Mouse (Mus musculus) ES-E14 (cell line): ENCODE results near the gene Gm5565. TPM values are rescaled to one million over a fixed set of nuclear protein-coding genes. Genes with fewer than 3 reads are reported as not detected.

Experiments
- DNase-seq: peaks from one replicate; pipeline ENCODE4 v3.0.0-alpha.2; 2013; ENCODE audit warnings: low read depth, low spot score
- H3K27ac ChIP-seq: 2 replicates; pipeline ENCODE4 v1.5.1; 2012; ENCODE audit warnings: low read depth, mild to moderate bottlenecking, low read length, moderate library complexity, mixed read lengths; ENCODE audit not compliant: poor library complexity, insufficient read depth, severe bottlenecking
- H3K36me3 ChIP-seq: 2 replicates; pipeline ENCODE4 v1.6.1; 2012; ENCODE audit warnings: mild to moderate bottlenecking, low read length, moderate library complexity, mixed read lengths; ENCODE audit not compliant: control insufficient read depth, poor library complexity, insufficient read depth, severe bottlenecking
- H3K4me1 ChIP-seq, 2 experiments: fragments of 150-350 bp in 1 of 2; sonication (generic) in 1 of 2; 2 replicates each; pipeline ENCODE4 v1.6.1; 2012; ENCODE audit warnings: low read length in 2 of 2, mild to moderate bottlenecking in 1 of 2, mixed read lengths in 1 of 2; ENCODE audit not compliant: control insufficient read depth in 2 of 2, insufficient read depth in 2 of 2, poor library complexity in 1 of 2
- H3K4me3 ChIP-seq, 2 experiments: fragments of 150-350 bp in 1 of 2; sonication (generic) in 1 of 2; 2 replicates each; pipeline ENCODE4 v1.5.1; 2012; ENCODE audit warnings: low read length in 2 of 2, low read depth in 1 of 2, mild to moderate bottlenecking in 1 of 2, mixed read lengths in 1 of 2; ENCODE audit not compliant: insufficient read depth in 1 of 2, poor library complexity in 1 of 2, severe bottlenecking in 1 of 2
- H3K9ac ChIP-seq: 2 replicates; pipeline ENCODE4 v1.6.1; 2012; ENCODE audit warnings: low read depth, mild to moderate bottlenecking, low read length, mixed read lengths; ENCODE audit not compliant: poor library complexity, insufficient read depth, severe bottlenecking
- H3K9me3 ChIP-seq: fragments of 150-350 bp; sonication (generic); 2 replicates; pipeline ENCODE4 v1.6.1; 2012; ENCODE audit warnings: low read depth, mild to moderate bottlenecking, low read length; ENCODE audit not compliant: control insufficient read depth, insufficient read depth
- CHD2 ChIP-seq: IDR thresholded peaks from 2 replicates; pipeline ENCODE4 v1.6.1; 2014; ENCODE audit warnings: mild to moderate bottlenecking, low read depth, low read length, inconsistent platforms
- HCFC1 ChIP-seq: IDR thresholded peaks from 2 replicates; pipeline ENCODE4 v1.6.1; 2012; ENCODE audit warnings: low read length, inconsistent platforms, borderline replicate concordance; ENCODE audit not compliant: insufficient read depth
- MAFK ChIP-seq: IDR thresholded peaks from 2 replicates; pipeline ENCODE4 v1.6.1; 2014; ENCODE audit warnings: mild to moderate bottlenecking, low read depth, low read length, inconsistent platforms; ENCODE audit not compliant: insufficient read depth
- ZC3H11A ChIP-seq: IDR thresholded peaks from 2 replicates; pipeline ENCODE4 v1.6.1; 2012; ENCODE audit warnings: low read depth, mild to moderate bottlenecking, inconsistent platforms, low read length, borderline replicate concordance
- ZNF384 ChIP-seq: IDR thresholded peaks from 2 replicates; pipeline ENCODE4 v1.6.1; 2012; ENCODE audit warnings: low read depth, low read length, inconsistent platforms
- in situ Hi-C, 2 experiments: fragments of 600-800 bp; cut with MboI; formaldehyde crosslinking; loops; one replicate each; pipeline ENCODE4 v1.15.1; 2025; ENCODE audit warnings: low sequenced_read_pairs in 2 of 2, inconsistent platforms in 1 of 2; ENCODE audit not compliant: unreplicated experiment in 2 of 2
- total RNA-seq: library from RNA; depleted of rRNA; stranded (reverse); fragments of 300-350 nt; gene quantifications from 2 replicates; pipeline ENCODE4 v1.2.3, GENCODE M21; 2012

The Gm5565 gene
- total RNA-seq, 1 experiment = not detected

- no peak overlapping the region for H3K4me3 ChIP-seq
- H3K27ac ChIP-seq = no peak overlapping the region
- in situ Hi-C loops = loop anchor here (25.0 kb wide), 1 partner anchor 288 kb away; the partner anchor contains the start of genes Gm6370 (in 2 of the 2) and Gm6408 (in 2 of the 2)
- no peaks in the 10 kb centered on the region for H3K9me3 ChIP-seq
- DNase-seq = no peak
- no peak overlapping the region for H3K9ac ChIP-seq
- TF ChIP-seq HCFC1 (no peak), CHD2 (no peak), ZNF384 (no peak), MAFK (no peak), ZC3H11A (no peak)
- no peaks in the 10 kb centered on the region for H3K4me1 ChIP-seq
- peaks cover 3% of the 10 kb centered on the region; the same call in 1 of the 2 replicates for H3K36me3 ChIP-seq
These were observed 38.7 kb upstream of the Gm5565 start for GRCm38 (mm10) chr5:146199073-146199472.

- no peak for DNase-seq
- no peak overlapping the region for H3K9ac ChIP-seq
- in situ Hi-C loops = loop anchor here (25.0 kb wide), 1 partner anchor 294 kb away; the partner anchor contains the start of genes Gm6370 (in 2 of the 2) and Gm6408 (in 2 of the 2)
- no peaks in the 10 kb centered on the region for H3K36me3 ChIP-seq
- H3K9me3 ChIP-seq = no peaks in the 10 kb centered on the region
- no peak overlapping the region for H3K27ac ChIP-seq
- no peak overlapping the region for H3K4me3 ChIP-seq
- no peaks in the 10 kb centered on the region for H3K4me1 ChIP-seq
- TF ChIP-seq CHD2 (no peak), ZNF384 (no peak), HCFC1 (no peak), ZC3H11A (no peak), MAFK (no peak)
These were observed 33.0 kb upstream of the Gm5565 start for GRCm38 (mm10) chr5:146193360-146193759.

GRCm38 (mm10) chr5:146190501-146191269 is 30.3 kb upstream of the Gm5565 start:
- TF ChIP-seq ZC3H11A = no peak
- TF ChIP-seq HCFC1 = no peak
- no peak for TF ChIP-seq CHD2
- no peak for TF ChIP-seq MAFK
- TF ChIP-seq ZNF384 = no peak
- H3K9ac ChIP-seq = no peak overlapping the region
- in situ Hi-C loops = loop anchor here (25.0 kb wide), 1 partner anchor 297 kb away; the partner anchor contains the start of genes Gm6370 (in 2 of the 2) and Gm6408 (in 2 of the 2)
- H3K9me3 ChIP-seq = no peaks in the 10 kb centered on the region
- no peaks in the 10 kb centered on the region for H3K36me3 ChIP-seq
- no peak for DNase-seq
- H3K4me3 ChIP-seq = no peak overlapping the region
- no peak overlapping the region for H3K27ac ChIP-seq
- H3K4me1 ChIP-seq = no peaks in the 10 kb centered on the region

- in situ Hi-C loops = loop anchor here (25.0 kb wide), 1 partner anchor 297 kb away; the partner anchor contains the start of genes Gm6370 (in 2 of the 2) and Gm6408 (in 2 of the 2)
- Histone ChIP-seq H3K36me3 (no peaks in the 10 kb centered on the region), H3K4me3 (no peak overlapping the region), H3K9ac (no peak overlapping the region), H3K9me3 (no peaks in the 10 kb centered on the region), H3K4me1 (no peaks in the 10 kb centered on the region), H3K27ac (no peak overlapping the region)
- no peak for DNase-seq
- TF ChIP-seq HCFC1 (no peak), CHD2 (no peak), ZC3H11A (no peak), ZNF384 (no peak), MAFK (no peak)
These were observed 29.8 kb upstream of the Gm5565 start for GRCm38 (mm10) chr5:146190093-146190492.
